16 mouse cellular contexts compared by ENCODE assay signal in the genomic region with DNA sequence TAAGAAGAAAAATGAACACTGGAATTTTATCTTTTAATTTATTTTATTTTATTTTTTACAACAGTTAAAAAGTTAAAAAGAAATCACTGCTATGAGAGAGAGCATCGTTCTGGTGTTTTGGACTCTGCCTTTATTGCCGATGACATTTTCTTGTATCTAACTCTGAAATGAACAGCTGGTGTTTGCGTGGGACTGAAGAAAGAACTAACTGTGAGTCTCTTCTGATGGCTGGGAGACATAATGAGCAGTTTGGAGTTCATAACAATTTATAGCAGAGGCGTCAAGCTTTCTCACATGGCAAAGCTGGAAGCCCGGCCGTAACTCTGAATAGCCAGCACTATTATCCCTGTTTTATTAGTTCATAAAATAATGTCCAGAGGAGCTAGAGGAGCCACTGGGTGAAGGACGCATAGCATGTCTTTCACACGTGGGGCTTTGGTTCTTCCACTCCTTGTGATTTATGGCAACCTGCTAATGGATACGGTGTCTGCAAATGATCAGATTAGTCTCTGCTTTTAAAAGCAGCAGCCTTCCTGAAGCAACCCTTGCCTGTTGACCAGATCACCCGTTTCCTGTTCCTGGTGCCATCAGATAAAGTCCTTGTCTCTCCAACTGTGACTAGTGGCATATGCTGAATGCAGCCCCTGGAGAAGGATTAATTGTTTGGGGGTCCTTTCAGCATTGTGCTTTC. TPM values are rescaled to one million over a fixed set of nuclear protein-coding genes. Genes with fewer than 3 reads are reported as not detected.
DNase-seq lines count a peak whose midpoint lies in the region; ATAC-seq and TF ChIP-seq lines count a peak whose summit lies in the region.
"Had no signal": no experiment of that assay in that cellular context is flagged by ENCODE, and none has a peak within 500 bp of the region (broad histone marks: within the 10 kb centered on the region; RNA-seq: fewer than 3 reads in every experiment).

No protein-coding gene starts in this region.

- H3K27ac ChIP-seq in kidney, postnatal 0 days: no peak overlapping the region
- no peak overlapping the region for H3K27ac ChIP-seq in kidney, embryonic 14.5 days (ENCODE audit: low read depth, low read length)
- H3K27ac ChIP-seq: embryonic facial prominence, embryonic 12.5 days; hindbrain, embryonic 14.5 days; macrophage had no signal

- no peaks in the 10 kb centered on the region for H3K27me3 ChIP-seq in kidney, postnatal 0 days (ENCODE audit: insufficient read depth, low read length)
- H3K27me3 ChIP-seq in kidney, embryonic 14.5 days (ENCODE audit: control insufficient read depth, insufficient read depth, low read length): no peaks in the 10 kb centered on the region
- H3K27me3 ChIP-seq: embryonic facial prominence, embryonic 12.5 days had no signal

- no peaks in the 10 kb centered on the region for H3K36me3 ChIP-seq in kidney, postnatal 0 days (ENCODE audit: insufficient read depth, low read length)
- no peaks in the 10 kb centered on the region for H3K36me3 ChIP-seq in kidney, embryonic 14.5 days (ENCODE audit: control insufficient read depth, insufficient read depth, low read length)
- H3K36me3 ChIP-seq: embryonic facial prominence, embryonic 12.5 days had no signal

- peak; percentile 18 to 45 for DNase-seq in adrenal gland, adult (ENCODE audit: inconsistent age in 2 of 2, low spot score in 1 of 2)
- DNase-seq in adrenal gland, postnatal 36 days: no peak
- DNase-seq in kidney, postnatal 0 days (ENCODE audit: low spot score): peak; percentile 24
- DNase-seq in right cerebral cortex, adult 2 months (ENCODE audit: low spot score in 2 of 2): peak; percentile 49 to 62
- no peak for DNase-seq in right cerebral cortex, postnatal 14 days
- DNase-seq in retina, postnatal 1 day: no peak
- no peak for DNase-seq in thymus, adult 18-20 months
- DNase-seq: cerebellum, postnatal 14 days; kidney, adult 18-20 months; thymus, postnatal 4 days had no signal

- H3K4me2 ChIP-seq in kidney, postnatal 0 days (ENCODE audit: low read length): no peak overlapping the region
- no peak overlapping the region for H3K4me2 ChIP-seq in kidney, embryonic 14.5 days (replicated peaks; ENCODE audit: low read depth, low read length)
- H3K4me2 ChIP-seq: embryonic facial prominence, embryonic 12.5 days; hindbrain, embryonic 14.5 days had no signal

- peaks cover 4% of the 10 kb centered on the region; the same call in 1 of the 2 replicates for H3K4me1 ChIP-seq in kidney, postnatal 0 days (replicated peaks; ENCODE audit: insufficient read depth, low read length)
- H3K4me1 ChIP-seq in kidney, embryonic 14.5 days (ENCODE audit: control insufficient read depth, insufficient read depth, low read length): peaks cover 4% of the 10 kb centered on the region; the same call in 1 of the 2 replicates

- WGBS in kidney, postnatal 0 days: 35% methylated on average over 10 of the region's 10 CpGs
- WGBS in kidney, embryonic 14.5 days: 39% methylated on average over 10 of the region's 10 CpGs

- H3K9me3 ChIP-seq in kidney, postnatal 0 days (replicated peaks; ENCODE audit: low read length): no peaks in the 10 kb centered on the region
- H3K9me3 ChIP-seq in kidney, embryonic 14.5 days (ENCODE audit: control insufficient read depth, low read length): no peaks in the 10 kb centered on the region
- H3K9me3 ChIP-seq: embryonic facial prominence, embryonic 12.5 days had no signal

- TF ChIP-seq CTCF in kidney, postnatal 0 days (IDR thresholded peaks at IDR 0.05; ENCODE audit: low read depth): no peak

- ATAC-seq in kidney, postnatal 0 days (replicated peaks; ENCODE audit: low FRiP score, low read depth): no peak
- ATAC-seq in kidney, embryonic 14.5 days (ENCODE audit: low FRiP score, low TSS enrichment): no peak

- no peak overlapping the region for H3K9ac ChIP-seq in kidney, postnatal 0 days (ENCODE audit: low read depth, low read length)
- H3K9ac ChIP-seq in kidney, embryonic 14.5 days (ENCODE audit: low read depth, low read length): no peak overlapping the region
- H3K9ac ChIP-seq: embryonic facial prominence, embryonic 12.5 days; hindbrain, embryonic 14.5 days had no signal

- no peak overlapping the region for H3K4me3 ChIP-seq in kidney, postnatal 0 days (replicated peaks; ENCODE audit: low read depth, low read length)
- no peak overlapping the region for H3K4me3 ChIP-seq in kidney, embryonic 14.5 days (ENCODE audit: low read length)
- H3K4me3 ChIP-seq: embryonic facial prominence, embryonic 12.5 days had no signal

RNA-seq across cellular contexts. Expression of a gene that starts 26.4 kb away (rescaled TPM):
- total RNA-seq in adrenal gland, postnatal 36 days (2021): 1 to 10 TPM; 4.0 to 4.5 TPM
- polyA plus RNA-seq in kidney, postnatal 0 days (2015; fragmentation: Nextera tagmentation; extraction: Ambion mirVana): 5.9 and 6.7 TPM in 2 replicates
- polyA plus RNA-seq in kidney, embryonic 14.5 days (2014; fragmentation: Nextera tagmentation; extraction: Ambion mirVana): 0.22 TPM in 1 of 2 replicates, not detected in the other
- total RNA-seq: granulocyte monocyte progenitor cell, adult 5-6 weeks had no signal
- polyA plus RNA-seq: hindbrain, embryonic 14.5 days; macrophage; midbrain, postnatal 0 days had no signal

RNA-seq across cellular contexts. Expression of a gene that starts 33.9 kb away (rescaled TPM):
- 10 to 100 TPM; 16.9 to 20.7 TPM for total RNA-seq in adrenal gland, postnatal 36 days (2021)
- 11.2 and 13.1 TPM in 2 replicates for polyA plus RNA-seq in kidney, postnatal 0 days (2015; fragmentation: Nextera tagmentation; extraction: Ambion mirVana)
- polyA plus RNA-seq in kidney, embryonic 14.5 days (2014; fragmentation: Nextera tagmentation; extraction: Ambion mirVana): 15.4 and 26.1 TPM in 2 replicates

Comparison
In these comparisons a context has a peak if more than half of its experiments do, and no peak if none do; other contexts are left out.
1. DNase-seq: peak in adrenal gland, adult (2 of 2), kidney, postnatal 0 days (single experiment) and right cerebral cortex, adult 2 months (2 of 2); none in adrenal gland, postnatal 36 days (0 of 2), right cerebral cortex, postnatal 14 days (single experiment), retina, postnatal 1 day (single experiment) and thymus, adult 18-20 months (0 of 2).